Mouse (Mus musculus): Measurements from ENCODE around the gene Zdhhc6. TPM values are rescaled to one million over a fixed set of nuclear protein-coding genes. Genes with fewer than 3 reads are reported as not detected.

Gene Zdhhc6
- polyA plus RNA-seq, 1 experiment, result 29.1 TPM

DNA sequence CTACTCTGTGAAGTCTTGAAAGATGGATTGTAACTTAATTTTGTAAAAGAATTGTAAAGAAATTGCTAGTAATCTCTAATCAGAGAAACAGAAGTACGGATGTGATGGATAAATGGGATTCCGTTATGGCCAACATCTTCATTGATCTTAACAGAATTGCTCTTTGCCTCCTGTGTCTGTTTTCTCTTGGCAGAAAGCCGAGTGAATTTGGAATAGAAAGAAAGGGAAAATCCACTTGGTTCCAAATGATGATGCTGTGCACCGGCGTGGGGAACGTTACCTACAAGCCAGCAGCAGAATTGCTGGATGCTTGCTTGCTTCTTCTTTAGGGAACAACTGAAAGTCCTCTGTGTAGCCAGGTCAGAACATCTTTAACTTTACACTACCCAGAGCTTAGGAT is 24.7 kb upstream of the Zdhhc6 start:
- TF ChIP-seq POLR2A (IDR thresholded peaks at IDR 0.05; ENCODE audit: low read depth, low read length) (no peak), CTCF (conservative IDR thresholded peaks at IDR 0.05; ENCODE audit: insufficient read depth, insufficient read length, low read depth, low read length) (no peak)
- H3K4me3 ChIP-seq (ENCODE audit: insufficient read depth, low read depth, low read length), result no peak overlapping the region
- WGBS, result 85% methylated on average over 6 of the region's 6 CpGs
- no peaks in the 10 kb centered on the region for H3K27me3 ChIP-seq (replicated peaks; ENCODE audit: control insufficient read depth, insufficient read depth, low read length)
- no peak for DNase-seq
- peaks cover 5% of the 10 kb centered on the region; the same call in 1 of the 2 replicates for H3K4me1 ChIP-seq (ENCODE audit: control insufficient read depth, insufficient read depth, low read length)
- H3K36me3 ChIP-seq (ENCODE audit: control insufficient read depth, insufficient read depth, low read length), result no peaks in the 10 kb centered on the region
- no peak overlapping the region for H3K27ac ChIP-seq (ENCODE audit: insufficient read depth, low read depth, low read length)

DNA sequence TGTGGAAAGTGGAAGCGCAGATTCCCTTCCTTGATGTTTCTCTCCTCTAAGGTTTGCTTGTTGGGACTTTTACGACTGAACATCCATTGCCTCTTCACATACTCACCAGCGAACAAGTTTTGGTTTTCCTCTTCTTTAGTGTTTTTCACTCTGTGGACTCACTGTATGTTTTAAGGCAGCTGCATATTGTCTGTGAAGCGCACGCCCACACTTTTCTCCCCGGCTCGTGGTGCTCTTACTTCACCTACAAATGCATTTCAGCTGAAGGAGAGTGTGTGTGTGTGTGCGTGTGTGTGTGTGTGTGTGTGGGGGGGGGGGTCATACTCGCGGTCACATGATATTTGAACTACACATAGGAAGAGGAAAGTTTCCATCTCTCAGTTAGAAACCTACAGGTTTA is 21.8 kb upstream of the Zdhhc6 start:
- Histone ChIP-seq H3K27ac (ENCODE audit: insufficient read depth, low read depth, low read length) (no peak overlapping the region), H3K4me1 (ENCODE audit: control insufficient read depth, insufficient read depth, low read length) (no peaks in the 10 kb centered on the region; the same call in 1 of the 2 replicates), H3K27me3 (replicated peaks; ENCODE audit: control insufficient read depth, insufficient read depth, low read length) (no peaks in the 10 kb centered on the region), H3K36me3 (ENCODE audit: control insufficient read depth, insufficient read depth, low read length) (no peaks in the 10 kb centered on the region), H3K4me3 (ENCODE audit: insufficient read depth, low read depth, low read length) (no peak overlapping the region)
- 84% methylated on average over 10 of the region's 10 CpGs for WGBS
- DNase-seq, result no peak
- TF ChIP-seq POLR2A (IDR thresholded peaks at IDR 0.05; ENCODE audit: low read depth, low read length), result no peak
- TF ChIP-seq CTCF (conservative IDR thresholded peaks at IDR 0.05; ENCODE audit: insufficient read depth, insufficient read length, low read depth, low read length), result no peak

DNA sequence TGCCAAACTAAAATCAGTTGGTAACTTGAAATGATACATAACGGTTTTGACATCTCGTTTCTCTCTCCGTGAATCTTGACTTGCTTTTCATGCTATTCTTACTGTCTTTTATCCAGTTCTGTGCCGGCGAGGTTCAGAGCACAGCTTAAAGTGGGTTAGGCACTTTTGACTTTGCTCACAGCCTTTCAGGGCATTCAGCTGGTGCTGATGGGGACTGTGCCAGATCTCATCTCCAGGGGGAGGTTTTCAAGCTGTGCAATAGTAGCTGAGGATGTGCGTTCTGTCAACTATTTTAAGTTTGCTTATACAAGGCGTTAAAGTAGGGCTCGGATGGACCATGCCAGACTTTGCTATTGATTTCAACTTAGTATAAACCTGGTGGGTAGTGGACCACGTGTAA is 21.2 kb upstream of the Zdhhc6 start:
- no peak overlapping the region for H3K4me3 ChIP-seq (ENCODE audit: insufficient read depth, low read depth, low read length)
- H3K27me3 ChIP-seq (replicated peaks; ENCODE audit: control insufficient read depth, insufficient read depth, low read length), result no peaks in the 10 kb centered on the region
- H3K4me1 ChIP-seq (ENCODE audit: control insufficient read depth, insufficient read depth, low read length), result no peaks in the 10 kb centered on the region; the same call in 1 of the 2 replicates
- WGBS, result 79% methylated on average over 9 of the region's 9 CpGs
- TF ChIP-seq CTCF (conservative IDR thresholded peaks at IDR 0.05; ENCODE audit: insufficient read depth, insufficient read length, low read depth, low read length) (no peak), POLR2A (IDR thresholded peaks at IDR 0.05; ENCODE audit: low read depth, low read length) (no peak)
- H3K36me3 ChIP-seq (ENCODE audit: control insufficient read depth, insufficient read depth, low read length), result no peaks in the 10 kb centered on the region
- no peak for DNase-seq
- no peak overlapping the region for H3K27ac ChIP-seq (ENCODE audit: insufficient read depth, low read depth, low read length)

DNA sequence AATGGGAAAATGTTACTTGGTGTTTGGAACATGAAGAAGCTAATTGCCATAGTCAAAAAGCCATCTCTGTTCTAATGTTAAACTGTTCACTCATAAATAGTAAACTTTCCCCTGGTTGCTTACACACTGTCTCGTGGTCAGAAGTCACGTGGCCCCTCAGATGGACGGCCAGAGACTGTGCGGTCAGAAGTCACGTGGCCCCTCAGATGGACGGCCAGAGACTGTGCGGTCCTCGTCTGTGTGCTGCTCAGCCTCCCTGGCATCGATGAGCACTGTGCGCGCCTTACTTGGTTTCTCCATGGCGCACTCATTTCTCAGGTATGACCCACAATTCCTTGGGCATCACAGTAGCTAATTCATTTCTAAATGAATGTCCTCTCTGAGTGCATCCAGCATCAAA is 20.6 kb upstream of the Zdhhc6 start:
- no peak overlapping the region for H3K4me3 ChIP-seq (ENCODE audit: insufficient read depth, low read depth, low read length)
- H3K27ac ChIP-seq (ENCODE audit: insufficient read depth, low read depth, low read length), result no peak overlapping the region
- H3K27me3 ChIP-seq (replicated peaks; ENCODE audit: control insufficient read depth, insufficient read depth, low read length), result no peaks in the 10 kb centered on the region
- peak; percentile 70 for DNase-seq
- no peaks in the 10 kb centered on the region; the same call in 1 of the 2 replicates for H3K4me1 ChIP-seq (ENCODE audit: control insufficient read depth, insufficient read depth, low read length)
- TF ChIP-seq POLR2A (IDR thresholded peaks at IDR 0.05; ENCODE audit: low read depth, low read length) (no peak), CTCF (conservative IDR thresholded peaks at IDR 0.05; ENCODE audit: insufficient read depth, insufficient read length, low read depth, low read length) (no peak)
- H3K36me3 ChIP-seq (ENCODE audit: control insufficient read depth, insufficient read depth, low read length), result no peaks in the 10 kb centered on the region
- 61% methylated on average over 12 of the region's 12 CpGs for WGBS

DNA sequence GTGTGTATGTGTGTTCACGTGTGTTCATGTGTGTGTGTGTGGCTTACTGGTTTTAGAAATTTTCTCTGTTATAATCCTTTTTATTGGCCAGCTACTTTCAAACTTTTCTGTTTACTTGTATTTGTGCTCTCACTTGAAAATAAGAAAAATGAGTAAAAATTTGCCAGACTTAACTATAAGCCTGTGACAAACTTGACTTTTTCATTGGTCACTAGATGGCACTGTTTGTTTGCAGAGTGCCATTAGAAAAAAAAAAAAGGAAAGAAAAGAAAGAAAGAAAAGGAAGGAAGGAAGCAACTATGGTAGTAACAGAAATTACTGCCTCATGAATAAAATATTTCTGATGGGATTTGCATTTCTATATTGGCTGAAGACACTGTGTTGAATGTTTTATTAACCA is 20.0 kb upstream of the Zdhhc6 start:
- H3K27me3 ChIP-seq (replicated peaks; ENCODE audit: control insufficient read depth, insufficient read depth, low read length), result no peaks in the 10 kb centered on the region
- no peaks in the 10 kb centered on the region; the same call in 1 of the 2 replicates for H3K4me1 ChIP-seq (ENCODE audit: control insufficient read depth, insufficient read depth, low read length)
- no peak for TF ChIP-seq CTCF (conservative IDR thresholded peaks at IDR 0.05; ENCODE audit: insufficient read depth, insufficient read length, low read depth, low read length)
- no peak for TF ChIP-seq POLR2A (IDR thresholded peaks at IDR 0.05; ENCODE audit: low read depth, low read length)
- H3K27ac ChIP-seq (ENCODE audit: insufficient read depth, low read depth, low read length), result no peak overlapping the region
- H3K36me3 ChIP-seq (ENCODE audit: control insufficient read depth, insufficient read depth, low read length), result no peaks in the 10 kb centered on the region
- WGBS, result 97% methylated on average over 1 of the region's 1 CpGs
- DNase-seq, result peak; percentile 32
- no peak overlapping the region for H3K4me3 ChIP-seq (ENCODE audit: insufficient read depth, low read depth, low read length)

DNA sequence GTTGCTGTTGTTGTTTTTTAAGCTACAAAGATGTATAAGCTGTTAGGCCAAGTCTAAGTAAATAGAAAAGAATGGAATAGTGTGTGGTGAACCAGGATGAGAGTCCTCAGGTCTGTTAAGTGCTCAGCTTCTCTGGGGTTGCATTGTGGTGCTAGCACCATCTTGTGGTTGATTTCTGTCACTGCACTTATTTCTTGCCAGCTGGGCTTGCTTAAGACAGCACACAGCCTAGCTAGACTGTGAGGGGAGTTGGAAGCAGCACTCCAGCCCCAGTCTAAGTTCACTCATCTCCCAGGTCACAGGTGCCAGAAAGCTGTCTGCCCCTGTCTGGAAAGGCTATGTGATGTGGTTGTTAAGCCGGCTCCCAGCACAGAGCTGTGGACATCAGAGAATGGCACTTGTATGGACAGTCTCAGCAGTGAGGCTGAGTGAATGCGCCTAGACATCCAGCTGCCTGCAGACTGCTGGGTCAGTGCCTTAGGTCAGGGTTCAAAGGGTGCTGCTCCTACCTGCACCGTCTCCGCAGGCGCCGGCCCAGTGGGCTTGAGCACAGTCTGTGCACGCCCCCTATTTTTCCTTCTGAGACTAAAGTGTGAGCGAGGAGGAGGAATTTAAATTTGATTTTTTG is 16.9 kb upstream of the Zdhhc6 start:
- Histone ChIP-seq H3K4me1 (ENCODE audit: control insufficient read depth, insufficient read depth, low read length) (no peaks in the 10 kb centered on the region; the same call in 1 of the 2 replicates), H3K4me3 (ENCODE audit: insufficient read depth, low read depth, low read length) (no peak overlapping the region), H3K27me3 (replicated peaks; ENCODE audit: control insufficient read depth, insufficient read depth, low read length) (no peaks in the 10 kb centered on the region), H3K36me3 (ENCODE audit: control insufficient read depth, insufficient read depth, low read length) (peaks cover 3% of the 10 kb centered on the region; the same call in 1 of the 2 replicates), H3K27ac (ENCODE audit: insufficient read depth, low read depth, low read length) (no peak overlapping the region)
- 91% methylated on average over 8 of the region's 8 CpGs for WGBS
- peak; percentile 81 for DNase-seq
- TF ChIP-seq CTCF (conservative IDR thresholded peaks at IDR 0.05; ENCODE audit: insufficient read depth, insufficient read length, low read depth, low read length) (peak; percentile 94), POLR2A (IDR thresholded peaks at IDR 0.05; ENCODE audit: low read depth, low read length) (no peak)

DNA sequence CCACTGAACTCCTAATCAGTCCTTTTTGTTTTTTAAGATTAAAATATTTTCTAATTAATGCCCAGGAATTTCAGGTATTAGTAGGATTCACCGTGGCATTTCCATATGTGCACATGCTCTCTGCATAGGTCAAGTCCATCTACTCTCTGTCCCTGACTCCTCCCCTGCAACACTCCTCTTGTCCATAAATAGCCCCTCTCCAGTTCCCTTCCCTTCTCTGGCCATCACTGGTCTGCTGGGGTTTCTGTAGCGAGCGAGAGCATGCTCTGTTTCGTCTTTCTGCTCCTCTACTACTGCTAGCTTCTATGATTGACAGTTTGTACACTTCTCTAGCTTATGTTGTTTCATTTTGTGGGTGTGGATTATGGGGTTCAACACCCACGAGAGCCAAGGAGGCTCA is 15.9 kb upstream of the Zdhhc6 start:
- Histone ChIP-seq H3K4me3 (ENCODE audit: insufficient read depth, low read depth, low read length) (no peak overlapping the region), H3K27ac (ENCODE audit: insufficient read depth, low read depth, low read length) (no peak overlapping the region), H3K4me1 (ENCODE audit: control insufficient read depth, insufficient read depth, low read length) (no peaks in the 10 kb centered on the region; the same call in 1 of the 2 replicates), H3K27me3 (replicated peaks; ENCODE audit: control insufficient read depth, insufficient read depth, low read length) (no peaks in the 10 kb centered on the region), H3K36me3 (ENCODE audit: control insufficient read depth, insufficient read depth, low read length) (peaks cover 3% of the 10 kb centered on the region; the same call in 1 of the 2 replicates)
- 92% methylated on average over 5 of the region's 5 CpGs for WGBS
- no peak for DNase-seq
- no peak for TF ChIP-seq POLR2A (IDR thresholded peaks at IDR 0.05; ENCODE audit: low read depth, low read length)
- TF ChIP-seq CTCF (conservative IDR thresholded peaks at IDR 0.05; ENCODE audit: insufficient read depth, insufficient read length, low read depth, low read length), result no peak

Data from kidney, adult 2 months (tissue).